Mouse (Mus musculus) lung, postnatal 0 days (tissue): Measurements from ENCODE around the gene Podn.
A peak's percentile ranks its signal among the peaks of the same experiment; 100 is the strongest.

Source experiments
- CTCF ChIP-seq: IDR thresholded peaks from 2 replicates; pipeline ENCODE4 v1.5.1; 2016; ENCODE audit warnings: antibody characterized with exemption, mild to moderate bottlenecking
- EP300 ChIP-seq: IDR thresholded peaks from 2 replicates; pipeline ENCODE4 v1.6.1; 2016; ENCODE audit warnings: antibody characterized with exemption, mild to moderate bottlenecking, control low read depth

- TF ChIP-seq CTCF (peak; percentile 51), EP300 (peak; percentile 97)
These were observed 21.9 kb downstream of the Podn start for GRCm38 (mm10) chr4:108074204-108074823.
